Mouse (Mus musculus) lung, postnatal 0 days (tissue): ENCODE data around the gene Hamp2. TPM values are rescaled to one million over a fixed set of nuclear protein-coding genes. Genes with fewer than 3 reads are reported as not detected.
"Not testable (repeated sequence)": the region's sequence is repeated elsewhere in the genome, so short reads cannot be mapped to it uniquely, and the experiment has no call there.

Experiments
- ATAC-seq: fragments of 200-750 bp; cut with Nextera tagmentation; 2 replicates; pipeline ENCODE4 v1.8.0; 2017; ENCODE audit warnings: moderate library complexity
- DNase-seq: peaks from one replicate; pipeline ENCODE4 v3.0.0-alpha.2; 2016; ENCODE audit warnings: low spot score
- H3K27ac ChIP-seq: fragments of 300-500 bp; sonication (generic); 2 replicates; pipeline ENCODE4 v1.5.1; 2014; ENCODE audit warnings: antibody characterized with exemption, mild to moderate bottlenecking, low read length, mixed read lengths
- H3K27me3 ChIP-seq: fragments of 300-500 bp; sonication (generic); replicated peaks from 2 replicates; pipeline ENCODE4 v1.6.1; 2014; ENCODE audit warnings: low read length, mixed read lengths; ENCODE audit not compliant: insufficient read depth
- H3K36me3 ChIP-seq: fragments of 300-500 bp; sonication (generic); 2 replicates; pipeline ENCODE4 v1.6.1; 2014; ENCODE audit warnings: low read length, mixed read lengths; ENCODE audit not compliant: insufficient read depth
- H3K4me1 ChIP-seq: fragments of 300-500 bp; sonication (generic); 2 replicates; pipeline ENCODE4 v1.6.1; 2014; ENCODE audit warnings: antibody characterized with exemption, low read depth, low read length, mixed read lengths; ENCODE audit not compliant: insufficient read depth
- H3K4me2 ChIP-seq: fragments of 300-500 bp; sonication (generic); replicated peaks from 2 replicates; pipeline ENCODE4 v1.6.1; 2014; ENCODE audit warnings: low read depth, mild to moderate bottlenecking, low read length, moderate library complexity, mixed read lengths
- H3K4me3 ChIP-seq: fragments of 300-500 bp; sonication (generic); 2 replicates; pipeline ENCODE4 v1.5.1; 2014; ENCODE audit warnings: low read depth, low read length
- H3K9ac ChIP-seq: fragments of 300-500 bp; sonication (generic); replicated peaks from 2 replicates; pipeline ENCODE4 v1.6.1; 2014; ENCODE audit warnings: low read depth, mild to moderate bottlenecking
- H3K9me3 ChIP-seq: fragments of 300-500 bp; sonication (generic); 2 replicates; pipeline ENCODE4 v1.6.1; 2016; ENCODE audit warnings: low read length, mixed read lengths
- CTCF ChIP-seq: IDR thresholded peaks from 2 replicates; pipeline ENCODE4 v1.5.1; 2016; ENCODE audit warnings: antibody characterized with exemption, mild to moderate bottlenecking
- EP300 ChIP-seq: IDR thresholded peaks from 2 replicates; pipeline ENCODE4 v1.6.1; 2016; ENCODE audit warnings: antibody characterized with exemption, mild to moderate bottlenecking, control low read depth
- WGBS: fragments of 180-500 bp; shearing (Covaris S2); extraction: QIAGEN DNeasy Blood & Tissue Kit; methylation state at CpG from one replicate; pipeline ENCODE4 v1.1.7; 2014; 5-methylcytosine and 5-hydroxymethylcytosine counted together
- polyA plus RNA-seq: library from polyadenylated mRNA; unstranded; fragments of >200 nt; fragmentation: Nextera tagmentation; extraction: Ambion mirVana; gene quantifications from 2 replicates; pipeline ENCODE4 v1.2.1, GENCODE M21; 2015

The Hamp2 gene
- polyA plus RNA-seq, 1 experiment from 2014 or later, result not detected

GRCm38 (mm10) chr7:30955584-30956356 lies 31.3 kb upstream of the Hamp2 start:
- Histone ChIP-seq H3K4me2 (peak overlapping the region; percentile 78), H3K36me3 (peaks cover 20% of the 10 kb centered on the region), H3K4me3 (peak overlapping the region; percentile 96), H3K4me1 (peaks cover 17% of the 10 kb centered on the region), H3K27ac (peak overlapping the region; percentile 98), H3K9me3 (no peaks in the 10 kb centered on the region), H3K27me3 (no peaks in the 10 kb centered on the region), H3K9ac (peak overlapping the region; percentile 98)
- TF ChIP-seq CTCF (peak; percentile 92), EP300 (no peak)
- 4% methylated on average over 17 of the region's 64 CpGs for WGBS
- DNase-seq, result peak; percentile 93
- peak; percentile 76 for ATAC-seq

GRCm38 (mm10) chr7:30954971-30955520 lies 30.6 kb upstream of the Hamp2 start:
- Histone ChIP-seq H3K4me3 (no peak overlapping the region), H3K27ac (no peak overlapping the region), H3K9me3 (no peaks in the 10 kb centered on the region), H3K27me3 (no peaks in the 10 kb centered on the region), H3K4me1 (peaks cover 17% of the 10 kb centered on the region), H3K9ac (no peak overlapping the region), H3K4me2 (peak overlapping the region; percentile 78), H3K36me3 (peaks cover 20% of the 10 kb centered on the region)
- 77% methylated on average over 12 of the region's 12 CpGs for WGBS
- TF ChIP-seq CTCF (no peak), EP300 (no peak)
- ATAC-seq, result no peak
- DNase-seq, result no peak

GRCm38 (mm10) chr7:30954036-30954435 lies 29.6 kb upstream of the Hamp2 start:
- Histone ChIP-seq H3K4me2 (no peak overlapping the region), H3K36me3 (peaks cover 20% of the 10 kb centered on the region), H3K27ac (no peak overlapping the region), H3K4me3 (no peak overlapping the region), H3K9me3 (no peaks in the 10 kb centered on the region), H3K4me1 (peaks cover 17% of the 10 kb centered on the region), H3K9ac (no peak overlapping the region), H3K27me3 (no peaks in the 10 kb centered on the region)
- 62% methylated on average over 3 of the region's 3 CpGs for WGBS
- no peak for ATAC-seq
- no peak for TF ChIP-seq EP300
- peak; percentile 25; the same call in 1 of the 2 replicates for TF ChIP-seq CTCF
- peak; percentile 46 for DNase-seq

- 80% methylated on average over 6 of the region's 6 CpGs for WGBS
- Histone ChIP-seq H3K4me2 (no peak overlapping the region), H3K4me3 (no peak overlapping the region), H3K36me3 (peaks cover 20% of the 10 kb centered on the region), H3K27me3 (no peaks in the 10 kb centered on the region), H3K27ac (no peak overlapping the region), H3K9ac (no peak overlapping the region), H3K4me1 (peaks cover 14% of the 10 kb centered on the region), H3K9me3 (no peaks in the 10 kb centered on the region)
- TF ChIP-seq EP300, result no peak
- no peak for TF ChIP-seq CTCF
- ATAC-seq, result no peak
- no peak for DNase-seq
These were observed 29.0 kb upstream of the Hamp2 start for GRCm38 (mm10) chr7:30953459-30953858.

GRCm38 (mm10) chr7:30952441-30953265 lies 28.2 kb upstream of the Hamp2 start:
- no peak overlapping the region for H3K4me2 ChIP-seq
- H3K9me3 ChIP-seq, result no peaks in the 10 kb centered on the region
- H3K4me3 ChIP-seq, result no peak overlapping the region
- DNase-seq (no peak), ATAC-seq (no peak)
- no peak overlapping the region for H3K9ac ChIP-seq
- no peak overlapping the region for H3K27ac ChIP-seq
- no peaks in the 10 kb centered on the region for H3K27me3 ChIP-seq
- H3K4me1 ChIP-seq, result peaks cover 8% of the 10 kb centered on the region; the same call in 1 of the 2 replicates
- 90% methylated on average over 16 of the region's 16 CpGs for WGBS
- TF ChIP-seq CTCF (no peak), EP300 (no peak)
- peaks cover 20% of the 10 kb centered on the region for H3K36me3 ChIP-seq

- peaks cover 20% of the 10 kb centered on the region for H3K36me3 ChIP-seq
These were observed 25.4 kb upstream of the Hamp2 start for GRCm38 (mm10) chr7:30949902-30950301.

More at GRCm38 (mm10) chr7:30949902-30950301, 25.4 kb upstream of the Hamp2 start:
- not testable (repeated sequence) for H3K27ac ChIP-seq, H3K4me3 ChIP-seq, ATAC-seq, H3K9me3 ChIP-seq, H3K4me1 ChIP-seq, H3K27me3 ChIP-seq, DNase-seq, H3K9ac ChIP-seq, H3K4me2 ChIP-seq
- WGBS, result 67% methylated on average over 3 of the region's 3 CpGs
